Mouse (Mus musculus) forebrain, postnatal 0 days (tissue): ENCODE results near the gene Gm11397. TPM values are rescaled to one million over a fixed set of nuclear protein-coding genes. Genes with fewer than 3 reads are reported as not detected.
"Not testable (repeated sequence)": the region's sequence is repeated elsewhere in the genome, so short reads cannot be mapped to it uniquely, and the experiment has no call there.

Source experiments
- ATAC-seq: fragments of 200-750 bp; cut with Nextera tagmentation; 2 replicates; pipeline ENCODE4 v1.8.0; 2017; ENCODE audit warnings: mild to moderate bottlenecking, moderate library complexity
- DNase-seq: peaks from one replicate; pipeline ENCODE4 v3.0.0-alpha.2; 2015
- H3K27ac ChIP-seq: fragments of 300-500 bp; sonication (generic); 2 replicates; pipeline ENCODE4 v1.5.1; 2014; ENCODE audit warnings: low read depth, mild to moderate bottlenecking, antibody characterized with exemption, low read length, moderate library complexity, mixed read lengths
- H3K27me3 ChIP-seq: fragments of 300-500 bp; sonication (generic); 2 replicates; pipeline ENCODE4 v1.6.1; 2014; ENCODE audit warnings: mild to moderate bottlenecking, low read length, mixed read lengths; ENCODE audit not compliant: insufficient read depth
- H3K36me3 ChIP-seq: fragments of 300-500 bp; sonication (generic); 2 replicates; pipeline ENCODE4 v1.6.1; 2014; ENCODE audit warnings: mild to moderate bottlenecking, moderate library complexity; ENCODE audit not compliant: insufficient read depth
- H3K4me1 ChIP-seq: fragments of 300-500 bp; sonication (generic); 2 replicates; pipeline ENCODE4 v1.6.1; 2014; ENCODE audit warnings: antibody characterized with exemption; ENCODE audit not compliant: insufficient read depth
- H3K4me2 ChIP-seq: fragments of 300-500 bp; sonication (generic); 2 replicates; pipeline ENCODE4 v1.6.1; 2014; ENCODE audit warnings: low read depth, mild to moderate bottlenecking, moderate library complexity
- H3K4me3 ChIP-seq: fragments of 300-500 bp; sonication (generic); 2 replicates; pipeline ENCODE4 v1.5.1; 2014; ENCODE audit warnings: low read depth, low read length, mixed read lengths
- H3K9ac ChIP-seq: fragments of 300-500 bp; sonication (generic); 2 replicates; pipeline ENCODE4 v1.6.1; 2014; ENCODE audit warnings: mild to moderate bottlenecking
- H3K9me3 ChIP-seq: fragments of 300-500 bp; sonication (generic); 2 replicates; pipeline ENCODE4 v1.6.1; 2016; ENCODE audit warnings: low read length
- WGBS: fragments of 180-500 bp; shearing (Covaris S2); extraction: QIAGEN DNeasy Blood & Tissue Kit; methylation state at CpG from one replicate; pipeline ENCODE4 v1.1.7; 2014; 5-methylcytosine and 5-hydroxymethylcytosine counted together
- polyA plus RNA-seq: library from polyadenylated mRNA; unstranded; fragments of >200 nt; fragmentation: Nextera tagmentation; extraction: Ambion mirVana; gene quantifications from 2 replicates; pipeline ENCODE4 v1.2.1, GENCODE M21; 2015
- total RNA-seq: library from RNA; depleted of rRNA; stranded (reverse); fragments of >200 nt; gene quantifications from 2 replicates; pipeline ENCODE4 v1.2.3, GENCODE M21; 2014; rRNA removed

The Gm11397 gene
- total RNA-seq, result not detected in 2 replicates
- not detected in 2 replicates for polyA plus RNA-seq

DNA sequence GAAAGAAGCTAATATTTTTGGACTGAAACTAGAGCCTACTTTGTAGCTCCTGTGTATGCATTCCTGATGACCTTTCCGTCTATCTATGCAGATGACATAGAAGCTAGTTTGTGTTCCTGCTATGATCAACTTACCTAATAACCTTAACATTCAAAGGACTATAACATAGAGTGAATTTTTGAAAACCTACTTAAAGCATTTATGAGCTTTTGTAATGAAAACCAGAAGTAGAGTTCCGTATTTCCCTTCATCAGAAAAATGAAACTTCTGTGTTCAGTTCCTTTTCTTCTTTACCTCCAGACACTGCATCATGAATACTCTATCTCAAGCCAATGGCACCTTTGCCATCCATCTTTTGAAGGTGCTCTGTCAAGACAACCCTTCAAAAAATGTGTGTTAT, at the start of gene Gm11397:
TSS of gene Gm11397 (plus strand) at position 301 of the 400 bp plus-strand sequence.
- H3K36me3 ChIP-seq, H3K9ac ChIP-seq, ATAC-seq, H3K9me3 ChIP-seq, H3K4me2 ChIP-seq, DNase-seq, H3K4me1 ChIP-seq, H3K27ac ChIP-seq, H3K27me3 ChIP-seq, H3K4me3 ChIP-seq: not testable (repeated sequence)
- 100% methylated on average over 1 of the region's 2 CpGs for WGBS

GRCm38 (mm10) chr13:33356666-33357065, 38.9 kb upstream of the Gm11397 start:
- H3K9me3 ChIP-seq, H3K27ac ChIP-seq: not testable (repeated sequence)
- no CpG with 5 or more reads among the region's 1 CpGs for WGBS

DNA sequence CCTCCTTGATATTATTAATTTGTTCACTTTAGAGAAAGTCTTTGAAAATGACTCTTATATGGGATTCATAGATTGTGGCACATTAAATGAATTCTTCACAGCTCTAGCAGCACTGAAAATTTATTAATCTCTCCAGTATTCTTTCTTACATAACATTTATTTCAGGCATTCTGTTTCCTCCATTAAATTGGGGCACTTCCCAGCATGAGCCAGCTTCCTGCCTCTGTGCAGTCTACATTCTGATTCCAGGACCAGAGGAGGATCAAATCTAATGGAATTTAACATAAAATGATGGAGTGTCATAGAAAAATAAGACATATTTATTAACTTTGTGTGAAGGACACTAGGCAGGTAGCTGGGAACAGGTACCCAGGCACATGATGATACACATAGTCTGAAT, 37.2 kb downstream of the Gm11397 start:
- not testable (repeated sequence) for DNase-seq, H3K36me3 ChIP-seq, H3K4me3 ChIP-seq, H3K27ac ChIP-seq, H3K4me1 ChIP-seq, ATAC-seq, H3K4me2 ChIP-seq, H3K9ac ChIP-seq, H3K27me3 ChIP-seq, H3K9me3 ChIP-seq

More at GRCm38 (mm10) chr13:33356666-33357065, 38.9 kb upstream of the Gm11397 start:
- ATAC-seq, DNase-seq, H3K36me3 ChIP-seq, H3K9ac ChIP-seq, H3K27me3 ChIP-seq, H3K4me1 ChIP-seq, H3K4me2 ChIP-seq, H3K4me3 ChIP-seq: not testable (repeated sequence)

Other genes with a start within 250 kb of the Gm11397 start
- gene Serpinb9c, start 236.0 kb upstream of the Gm11397 start, total RNA-seq, result not detected in 2 replicates
- gene Serpinb9c, start 236.0 kb upstream of the Gm11397 start, polyA plus RNA-seq, result not detected in 2 replicates
- gene Serpinb9d, start 202.8 kb upstream of the Gm11397 start, total RNA-seq, result not detected in 2 replicates
- gene Serpinb9d, start 202.8 kb upstream of the Gm11397 start, polyA plus RNA-seq, result not detected in 2 replicates
- gene Serpinb9e, start 146.1 kb upstream of the Gm11397 start, total RNA-seq, result not detected in 2 replicates
- not detected in 2 replicates for gene Serpinb9e, start 146.1 kb upstream of the Gm11397 start, polyA plus RNA-seq
- not detected in 2 replicates for gene Serpinb9f, start 71.7 kb upstream of the Gm11397 start, total RNA-seq
- not detected in 2 replicates for gene Serpinb9f, start 71.7 kb upstream of the Gm11397 start, polyA plus RNA-seq
- gene Serpinb9g, start 89.0 kb downstream of the Gm11397 start, total RNA-seq, result not detected in 2 replicates
- gene Serpinb9g, start 89.0 kb downstream of the Gm11397 start, polyA plus RNA-seq, result not detected in 2 replicates